Mouse (Mus musculus) embryonic facial prominence, embryonic 11.5 days (tissue): ENCODE measurements at regions not wholly inside any gene's neighbourhood (a gene's known extent, or its start where the extent isn't known, plus 50 kb on each side); places are given as distances from the start of the nearest gene placed in this dataset.

Source experiments
- ATAC-seq: fragments of 200-750 bp; cut with Nextera tagmentation; replicated peaks from 2 replicates; pipeline ENCODE4 v1.8.0; 2017; ENCODE audit warnings: low read depth; ENCODE audit not compliant: insufficient number of reproducible peaks, low FRiP score, low TSS enrichment
- DNase-seq: peaks from one replicate; pipeline ENCODE4 v3.0.0-alpha.2; 2015; ENCODE audit warnings: low spot score
- H3K27ac ChIP-seq: fragments of 300-500 bp; sonication (generic); replicated peaks from 2 replicates; pipeline ENCODE4 v1.5.1; 2014; ENCODE audit warnings: mild to moderate bottlenecking, low read depth, low read length, control low read depth
- H3K27me3 ChIP-seq: fragments of 300-500 bp; sonication (generic); 2 replicates; pipeline ENCODE4 v1.6.1; 2014; ENCODE audit warnings: mild to moderate bottlenecking, low read length, moderate library complexity, mixed read lengths; ENCODE audit not compliant: control insufficient read depth, insufficient read depth
- H3K36me3 ChIP-seq: fragments of 300-500 bp; sonication (generic); replicated peaks from 2 replicates; pipeline ENCODE4 v1.6.1; 2014; ENCODE audit warnings: low read depth, mild to moderate bottlenecking, low read length, moderate library complexity, mixed read lengths; ENCODE audit not compliant: control insufficient read depth, insufficient read depth
- H3K4me1 ChIP-seq: fragments of 300-500 bp; sonication (generic); 2 replicates; pipeline ENCODE4 v1.6.1; 2014; ENCODE audit warnings: low read length, mixed read lengths; ENCODE audit not compliant: control insufficient read depth, insufficient read depth
- H3K4me2 ChIP-seq: fragments of 300-500 bp; sonication (generic); 2 replicates; pipeline ENCODE4 v1.6.1; 2014; ENCODE audit warnings: low read depth, mild to moderate bottlenecking, control low read depth, low read length, moderate library complexity
- H3K4me3 ChIP-seq: fragments of 300-500 bp; sonication (generic); 2 replicates; pipeline ENCODE4 v1.5.1; 2014; ENCODE audit warnings: low read depth, low read length, control low read depth
- H3K9ac ChIP-seq: fragments of 300-500 bp; sonication (generic); replicated peaks from 2 replicates; pipeline ENCODE4 v1.6.1; 2014; ENCODE audit warnings: mild to moderate bottlenecking, control low read depth, low read length
- H3K9me3 ChIP-seq: fragments of 300-500 bp; sonication (generic); replicated peaks from 2 replicates; pipeline ENCODE4 v1.6.1; 2016; ENCODE audit warnings: mild to moderate bottlenecking, low read length, inconsistent platforms, mixed read lengths; ENCODE audit not compliant: control insufficient read depth
- WGBS: fragments of 180-500 bp; shearing (Covaris S2); extraction: QIAGEN DNeasy Blood & Tissue Kit; methylation state at CpG from one replicate; pipeline ENCODE4 v1.1.7; 2014; 5-methylcytosine and 5-hydroxymethylcytosine counted together

DNA sequence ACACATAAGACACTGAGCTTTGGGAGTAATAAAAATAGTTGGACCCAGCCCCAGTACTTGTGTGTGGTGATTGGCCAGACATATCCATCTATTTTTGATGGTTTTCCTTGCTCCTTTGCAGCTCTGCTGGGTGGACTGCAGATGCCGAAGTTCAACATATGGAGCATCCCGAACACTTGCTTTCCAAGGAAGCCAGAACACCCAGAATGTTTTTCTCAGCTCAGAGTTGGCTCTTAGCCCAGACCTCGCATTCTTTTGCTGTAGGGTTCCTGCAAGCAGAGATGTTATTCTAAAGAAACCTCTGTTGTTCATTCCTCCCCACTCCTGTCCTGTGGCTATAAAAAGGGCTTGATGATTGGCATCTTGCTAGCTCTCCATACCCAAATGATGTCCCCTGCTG lies 275.3 kb upstream of the Vstm2b start:
- Histone ChIP-seq H3K9ac (no peak overlapping the region), H3K27me3 (no peaks in the 10 kb centered on the region), H3K4me3 (no peak overlapping the region), H3K4me1 (no peaks in the 10 kb centered on the region), H3K4me2 (no peak overlapping the region), H3K36me3 (no peaks in the 10 kb centered on the region), H3K27ac (no peak overlapping the region), H3K9me3 (no peaks in the 10 kb centered on the region)
- no peak for ATAC-seq
- 78% methylated on average over 3 of the region's 3 CpGs for WGBS
- DNase-seq = no peak

- H3K4me2 ChIP-seq = no peak overlapping the region
- DNase-seq = no peak
- 74% methylated on average over 2 of the region's 2 CpGs for WGBS
Observed at GRCm38 (mm10) chr7:40623286-40623685, 274.8 kb upstream of the Vstm2b start.

DNA sequence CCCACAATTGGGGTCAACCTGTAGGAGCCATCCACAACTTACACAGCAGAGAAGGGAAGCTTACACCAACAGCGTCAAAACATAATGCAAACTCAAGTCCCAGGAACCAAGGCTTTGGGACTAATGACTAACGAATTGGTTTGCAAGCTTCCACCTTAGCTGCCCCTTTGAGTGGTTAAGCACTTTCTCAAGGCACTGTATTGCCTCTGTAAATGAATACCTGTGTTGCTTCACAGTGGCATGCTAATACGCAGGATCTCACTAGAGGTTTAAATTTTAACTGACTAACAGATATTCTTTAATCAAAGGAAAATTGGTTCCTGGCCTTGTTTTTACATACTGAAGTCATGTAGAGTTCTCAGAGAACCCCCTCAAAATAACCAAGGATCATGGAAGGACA lies 261.8 kb upstream of the Vstm2b start:
- ATAC-seq = no peak
- Histone ChIP-seq H3K36me3 (no peaks in the 10 kb centered on the region), H3K4me1 (no peaks in the 10 kb centered on the region), H3K4me3 (no peak overlapping the region), H3K27ac (no peak overlapping the region), H3K9me3 (no peaks in the 10 kb centered on the region), H3K27me3 (no peaks in the 10 kb centered on the region), H3K9ac (no peak overlapping the region), H3K4me2 (no peak overlapping the region)
- no peak for DNase-seq
- 91% methylated on average over 3 of the region's 3 CpGs for WGBS

More at GRCm38 (mm10) chr7:40623286-40623685, 274.8 kb upstream of the Vstm2b start:
- H3K9ac ChIP-seq = no peak overlapping the region
- H3K27me3 ChIP-seq = no peaks in the 10 kb centered on the region
- H3K9me3 ChIP-seq = no peaks in the 10 kb centered on the region
- H3K4me3 ChIP-seq = no peak overlapping the region
- ATAC-seq = no peak
- H3K36me3 ChIP-seq = no peaks in the 10 kb centered on the region
- H3K4me1 ChIP-seq = no peaks in the 10 kb centered on the region
- H3K27ac ChIP-seq = no peak overlapping the region

- Histone ChIP-seq H3K9me3 (no peaks in the 10 kb centered on the region), H3K4me2 (no peak overlapping the region), H3K36me3 (no peaks in the 10 kb centered on the region), H3K27ac (no peak overlapping the region), H3K9ac (no peak overlapping the region), H3K4me1 (no peaks in the 10 kb centered on the region), H3K27me3 (no peaks in the 10 kb centered on the region), H3K4me3 (no peak overlapping the region)
- DNase-seq = no peak
- no peak for ATAC-seq
- 56% methylated on average over 7 of the region's 7 CpGs for WGBS
Observed at GRCm38 (mm10) chr7:40654982-40655381, 243.1 kb upstream of the Vstm2b start.

- Histone ChIP-seq H3K9ac (no peak overlapping the region), H3K4me2 (no peak overlapping the region), H3K27me3 (no peaks in the 10 kb centered on the region), H3K9me3 (no peaks in the 10 kb centered on the region), H3K36me3 (no peaks in the 10 kb centered on the region), H3K4me3 (no peak overlapping the region), H3K4me1 (no peaks in the 10 kb centered on the region), H3K27ac (no peak overlapping the region)
- WGBS = 72% methylated on average over 2 of the region's 2 CpGs
- no peak for ATAC-seq
- DNase-seq = no peak
Observed at GRCm38 (mm10) chr7:40655391-40655790, 242.7 kb upstream of the Vstm2b start.

DNA sequence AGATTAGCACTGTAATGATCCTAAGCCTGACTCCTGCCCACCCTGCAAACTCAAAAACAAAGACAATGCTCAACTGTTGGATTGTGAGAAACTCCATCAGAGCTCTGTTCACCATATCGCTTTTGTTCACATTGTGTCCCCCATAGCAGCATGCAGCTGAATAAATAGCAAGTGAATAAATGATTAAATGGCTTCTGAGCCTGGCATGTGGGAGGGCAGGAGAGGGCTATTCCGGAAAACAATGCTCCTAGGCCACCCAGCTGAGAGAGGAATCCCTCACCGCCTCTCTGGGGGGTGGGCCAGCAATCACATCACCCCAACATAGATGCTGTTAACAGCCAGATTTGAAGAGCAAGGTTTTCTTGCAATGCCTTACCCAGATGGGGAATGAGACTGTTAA lies 238.5 kb upstream of the Vstm2b start:
- Histone ChIP-seq H3K27me3 (no peaks in the 10 kb centered on the region), H3K4me1 (no peaks in the 10 kb centered on the region), H3K4me2 (no peak overlapping the region), H3K27ac (no peak overlapping the region), H3K4me3 (no peak overlapping the region), H3K9me3 (no peaks in the 10 kb centered on the region), H3K36me3 (no peaks in the 10 kb centered on the region), H3K9ac (no peak overlapping the region)
- DNase-seq (no peak), ATAC-seq (0 out of 2 replicates have a peak, but pooled peaks have one; percentile 24)
- 35% methylated on average over 3 of the region's 3 CpGs for WGBS

- H3K4me1 ChIP-seq = no peaks in the 10 kb centered on the region
- no peak for ATAC-seq
- 83% methylated on average over 7 of the region's 7 CpGs for WGBS
Observed at GRCm38 (mm10) chr7:40663781-40664180, 234.3 kb upstream of the Vstm2b start.

GRCm38 (mm10) chr7:40666625-40667024 lies 231.5 kb upstream of the Vstm2b start:
- H3K27ac ChIP-seq = no peak overlapping the region
- H3K9ac ChIP-seq = no peak overlapping the region
- no peak for ATAC-seq
- no peaks in the 10 kb centered on the region for H3K9me3 ChIP-seq
- H3K27me3 ChIP-seq = no peaks in the 10 kb centered on the region
- no peak overlapping the region for H3K4me3 ChIP-seq
- no peak for DNase-seq
- 90% methylated on average over 5 of the region's 5 CpGs for WGBS
- H3K4me1 ChIP-seq = no peaks in the 10 kb centered on the region
- H3K4me2 ChIP-seq = no peak overlapping the region
- no peaks in the 10 kb centered on the region for H3K36me3 ChIP-seq

More at GRCm38 (mm10) chr7:40663781-40664180, 234.3 kb upstream of the Vstm2b start:
- Histone ChIP-seq H3K9ac (no peak overlapping the region), H3K9me3 (no peaks in the 10 kb centered on the region), H3K36me3 (no peaks in the 10 kb centered on the region), H3K27me3 (no peaks in the 10 kb centered on the region), H3K4me3 (no peak overlapping the region), H3K27ac (no peak overlapping the region), H3K4me2 (no peak overlapping the region)
- DNase-seq = no peak
